Mouse (Mus musculus): ENCODE results near the gene Rcn3.

GRCm38 (mm10) chr7:45102940-45103585 is 11.0 kb upstream of the Rcn3 start:
- no peak for TF ChIP-seq POLR2A (IDR thresholded peaks at IDR 0.05; ENCODE audit: control insufficient read depth, low read depth, low read length)
- TF ChIP-seq CTCF (IDR thresholded peaks at IDR 0.05; ENCODE audit: control insufficient read depth, insufficient read depth, insufficient replicate concordance, low read depth, low read length) = no peak

Data from testis, adult 2 months (tissue).